Comparison of ENCODE assay signal across 16 mouse cellular contexts in genomic region chr5:25075623-25076022, GRCm38 (mm10).
"Had no signal": no experiment of that assay in that cellular context is flagged by ENCODE, and none has a peak within 500 bp of the region (broad histone marks: within the 10 kb centered on the region; RNA-seq: fewer than 3 reads in every experiment).

No protein-coding gene starts in this region.

- H3K27ac ChIP-seq: left cerebral cortex, adult 2 months; limb, embryonic 10.5 days; liver, embryonic 15.5 days; midbrain, embryonic 10.5 days; neural tube, embryonic 15.5 days had no signal

- H3K36me3 ChIP-seq: limb, embryonic 10.5 days; liver, embryonic 15.5 days; midbrain, embryonic 10.5 days; neural tube, embryonic 15.5 days had no signal

- H3K4me3 ChIP-seq: left cerebral cortex, adult 2 months; limb, embryonic 10.5 days; liver, embryonic 15.5 days; midbrain, embryonic 10.5 days; myocyte; neural tube, embryonic 15.5 days had no signal

- H3K4me1 ChIP-seq: liver, embryonic 15.5 days had no signal

- H3K27me3 ChIP-seq: liver, embryonic 15.5 days; neural tube, embryonic 15.5 days had no signal

- H3K4me2 ChIP-seq: liver, embryonic 11.5 days; liver, embryonic 15.5 days; neural tube, embryonic 15.5 days had no signal

- H3K9me3 ChIP-seq: limb, embryonic 10.5 days; liver, embryonic 15.5 days; midbrain, embryonic 10.5 days; neural tube, embryonic 15.5 days had no signal

- H3K9ac ChIP-seq: liver, embryonic 15.5 days; neural tube, embryonic 15.5 days had no signal

- DNase-seq: lung, adult 2 months; lung, postnatal 36 days; midbrain, embryonic 14.5 days; right cerebral cortex, adult 18-20 months; right cerebral cortex, postnatal 25 days; thymus, postnatal 36 days had no signal

- ATAC-seq: inflammation-experienced regulatory T-cells, adult 6 months; intestine, postnatal 0 days; lung, postnatal 0 days had no signal
